In the genomic region with DNA sequence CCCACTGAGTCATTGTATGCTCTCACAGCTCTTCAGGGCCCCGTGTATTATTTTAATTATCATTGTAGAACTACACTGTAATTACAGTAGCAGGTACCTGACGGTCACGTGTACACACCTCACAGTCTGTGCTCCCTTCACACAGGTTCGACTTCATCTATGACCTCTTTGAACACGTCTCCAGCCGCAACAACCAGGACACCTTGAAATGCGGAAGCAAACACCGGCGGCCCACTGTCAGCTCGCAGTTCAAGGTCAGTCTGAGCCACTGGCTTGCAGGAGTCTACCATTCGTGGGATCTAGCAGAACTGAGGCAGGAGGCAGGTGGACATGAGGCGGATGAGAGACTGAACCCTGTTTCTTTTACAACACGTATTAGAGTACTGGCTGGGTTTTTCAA, we compare ENCODE assay signal across 24 mouse cellular contexts.
DNase-seq lines count a peak whose midpoint lies in the region; TF ChIP-seq lines count a peak whose summit lies in the region.
"Had no signal": no experiment of that assay in that cellular context is flagged by ENCODE, and none has a peak within 500 bp of the region (broad histone marks: within the 10 kb centered on the region; RNA-seq: fewer than 3 reads in every experiment).

No protein-coding gene starts in this region.

- no peak overlapping the region for H3K27ac ChIP-seq in heart, adult 2 months
- no peak overlapping the region for H3K27ac ChIP-seq in ES-Bruce4 (ENCODE audit: insufficient read depth, low read length)
- H3K27ac ChIP-seq: embryonic facial prominence, embryonic 13.5 days; embryonic facial prominence, embryonic 15.5 days; forebrain, embryonic 10.5 days; forebrain, embryonic 12.5 days had no signal

- TF ChIP-seq CTCF in heart, adult 2 months (IDR thresholded peaks at IDR 0.05): no peak
- TF ChIP-seq CTCF in ES-Bruce4 (IDR thresholded peaks at IDR 0.05; ENCODE audit: low read depth, low read length): no peak

- intact Hi-C loops in heart, adult 2 months (cut with DNase I): no loop called here

- peak; percentile 79 for DNase-seq in heart, adult 11 months
- DNase-seq in heart, adult 2 months: no peak
- peak; percentile 67 for DNase-seq in R1 (ENCODE audit: low read depth, low spot score)
- no peak for DNase-seq in lung, postnatal 10 days
- DNase-seq: adrenal gland, adult 2 months; adrenal gland, postnatal 10 days; adrenal gland, postnatal 25 days; B cell, adult 2 months; cerebellum, adult 11 months; cerebellum, adult 18-20 months; cerebellum, adult 8-10 months; cerebellum, adult 9-11 months; cerebellum, postnatal 14 days; cerebellum, postnatal 36 days; embryo, embryonic 11 days had no signal

- H3K4me3 ChIP-seq in heart, adult 2 months: no peak overlapping the region
- H3K4me3 ChIP-seq in ES-Bruce4 (ENCODE audit: low read depth, low read length): no peak overlapping the region
- H3K4me3 ChIP-seq: embryonic facial prominence, embryonic 13.5 days; embryonic facial prominence, embryonic 15.5 days; erythroblast, embryonic 14.5 days; forebrain, embryonic 10.5 days; forebrain, embryonic 12.5 days had no signal

- no peaks in the 10 kb centered on the region for H3K9me3 ChIP-seq in ES-Bruce4 (replicated peaks; ENCODE audit: control insufficient read depth, insufficient read depth, low read length, poor library complexity, severe bottlenecking)
- H3K9me3 ChIP-seq: embryonic facial prominence, embryonic 13.5 days; embryonic facial prominence, embryonic 15.5 days; forebrain, embryonic 10.5 days; forebrain, embryonic 12.5 days had no signal

- H3K36me3 ChIP-seq in heart, adult 2 months (ENCODE audit: control insufficient read depth, insufficient read depth, low read length): peaks cover 8% of the 10 kb centered on the region
- H3K36me3 ChIP-seq in ES-Bruce4 (ENCODE audit: control insufficient read depth, insufficient read depth, low read length, poor library complexity, severe bottlenecking): peaks cover 12% of the 10 kb centered on the region
- H3K36me3 ChIP-seq: forebrain, embryonic 12.5 days; G1E had no signal

- TF ChIP-seq EP300 in heart, adult 2 months (IDR thresholded peaks at IDR 0.05; ENCODE audit: insufficient read depth, low read depth, low read length): no peak
- 0 out of 2 replicates have a peak, but pooled peaks have one; percentile 67 for TF ChIP-seq EP300 in ES-Bruce4 (IDR thresholded peaks at IDR 0.05; ENCODE audit: insufficient read depth, low read depth, low read length)

- no peaks in the 10 kb centered on the region for H3K4me1 ChIP-seq in heart, adult 2 months (ENCODE audit: control insufficient read depth, insufficient read depth, low read length)
- H3K4me1 ChIP-seq in ES-Bruce4 (ENCODE audit: control insufficient read depth, insufficient read depth, low read length): peaks cover 6% of the 10 kb centered on the region
- H3K4me1 ChIP-seq: embryonic facial prominence, embryonic 13.5 days; embryonic facial prominence, embryonic 15.5 days; forebrain, embryonic 12.5 days had no signal

- 92% methylated on average over 13 of the region's 13 CpGs for WGBS in heart, adult 2 months

- H3K27me3 ChIP-seq in heart, adult 2 months (ENCODE audit: control insufficient read depth, insufficient read depth, low read length): no peaks in the 10 kb centered on the region
- no peaks in the 10 kb centered on the region for H3K27me3 ChIP-seq in ES-Bruce4 (ENCODE audit: control insufficient read depth, insufficient read depth, low read length, poor library complexity, severe bottlenecking)
- H3K27me3 ChIP-seq: CH12.LX; embryonic facial prominence, embryonic 13.5 days; embryonic facial prominence, embryonic 15.5 days; forebrain, embryonic 12.5 days; Patski had no signal

- no peak for TF ChIP-seq POLR2A in heart, adult 2 months (IDR thresholded peaks at IDR 0.05; ENCODE audit: insufficient read depth, low read depth, low read length)
- TF ChIP-seq POLR2A in ES-Bruce4 (IDR thresholded peaks at IDR 0.05; ENCODE audit: insufficient read depth, low read length): no peak

- no peak overlapping the region for H3K9ac ChIP-seq in heart, adult 2 months (ENCODE audit: low read depth, low read length)
- H3K9ac ChIP-seq in ES-Bruce4 (ENCODE audit: low read depth, poor library complexity, severe bottlenecking): no peak overlapping the region
- H3K9ac ChIP-seq: embryonic facial prominence, embryonic 13.5 days; embryonic facial prominence, embryonic 15.5 days; forebrain, embryonic 12.5 days had no signal

- H3K79me2 ChIP-seq in heart, adult 2 months (replicated peaks; ENCODE audit: control insufficient read depth, insufficient read depth, low read length): no peaks in the 10 kb centered on the region

Comparison
In these comparisons a context has a peak if more than half of its experiments do, and no peak if none do; other contexts are left out.
1. DNase-seq: peak in heart, adult 11 months (single experiment) and R1 (single experiment); none in heart, adult 2 months (0 of 2) and lung, postnatal 10 days (single experiment).